28 mouse cellular contexts compared by ENCODE assay signal in genomic region chr16:18895249-18895648, GRCm38 (mm10). TPM values are rescaled to one million over a fixed set of nuclear protein-coding genes. Genes with fewer than 3 reads are reported as not detected.
A peak's percentile ranks its signal among the peaks of the same experiment; 100 is the strongest.
DNase-seq lines count a peak whose midpoint lies in the region; ATAC-seq and TF ChIP-seq lines count a peak whose summit lies in the region.
"Had no signal": no experiment of that assay in that cellular context is flagged by ENCODE, and none has a peak within 500 bp of the region (broad histone marks: within the 10 kb centered on the region; RNA-seq: fewer than 3 reads in every experiment).

No protein-coding gene starts in this region.

- 0 out of 2 replicates have a peak, but pooled peaks have one; percentile 14 for ATAC-seq in megakaryocyte progenitor cell, adult 5-6 weeks (replicated peaks; ENCODE audit: poor library complexity)
- ATAC-seq: activated CD4-positive, CD25-positive, alpha-beta regulatory T cell, adult 4 months; CD4-positive, CD25-positive, alpha-beta regulatory T cell, adult 4 months; forebrain, embryonic 13.5 days; forebrain, embryonic 15.5 days; forebrain, postnatal 0 days had no signal

- no peak overlapping the region for H3K4me2 ChIP-seq in CH12.LX (ENCODE audit: insufficient read depth, low read depth, poor library complexity, severe bottlenecking)
- H3K4me2 ChIP-seq: embryonic facial prominence, embryonic 12.5 days; forebrain, embryonic 13.5 days; forebrain, embryonic 15.5 days had no signal

- DNase-seq in A20 (ENCODE audit: low read depth, low spot score) (peak; percentile 55), CH12.LX (ENCODE audit: extremely low read depth) (peak; percentile 20), MEL-GATA-1-ER (ENCODE audit: extremely low read depth, low read depth) (peak; percentile 26)
- DNase-seq in urinary bladder, adult 2 months (ENCODE audit: low spot score), result no peak
- no peak for DNase-seq in urinary bladder, adult 18-20 months (ENCODE audit: low spot score in 2 of 2)
- no peak for DNase-seq in spleen, postnatal 36 days (ENCODE audit: low spot score in 2 of 2)
- no peak for DNase-seq in thymus, adult 2 months
- DNase-seq: adrenal gland, adult 8-10 months; adrenal gland, postnatal 14 days; adrenal gland, postnatal 36 days; B cell, adult 2 months; cerebellum, adult 11-12 months; cerebellum, adult 2 months; cerebellum, adult 9-10 months; cerebellum, postnatal 10 days; cerebellum, postnatal 25 days; forebrain, postnatal 0 days had no signal

- no peaks in the 10 kb centered on the region for H3K27me3 ChIP-seq in CH12.LX (replicated peaks)
- H3K27me3 ChIP-seq in thymus, adult 2 months (ENCODE audit: control insufficient read depth, insufficient read depth, low read length), result no peaks in the 10 kb centered on the region
- H3K27me3 ChIP-seq: embryonic facial prominence, embryonic 12.5 days; forebrain, embryonic 13.5 days; forebrain, embryonic 15.5 days had no signal

- no peak overlapping the region for H3K4me3 ChIP-seq in CH12.LX (replicated peaks in 1 of 3; ENCODE audit: low read depth in 2 of 3, low read length in 2 of 3, poor library complexity in 1 of 3)
- H3K4me3 ChIP-seq in thymus, adult 2 months (ENCODE audit: control insufficient read depth, insufficient read depth, low read length), result no peak overlapping the region
- H3K4me3 ChIP-seq: embryonic facial prominence, embryonic 10.5 days; embryonic facial prominence, embryonic 12.5 days; forebrain, embryonic 13.5 days; forebrain, embryonic 15.5 days had no signal

- in situ Hi-C loops in CH12.LX (cut with MboI; ENCODE audit: low pct_ligation_motif_present, low pct_unique_long_range_greater_than_20kb, low sequenced_read_pairs), result no loop called here

- H3K9ac ChIP-seq in CH12.LX (ENCODE audit: insufficient read depth, low read depth), result no peak overlapping the region
- H3K9ac ChIP-seq: embryonic facial prominence, embryonic 12.5 days; forebrain, embryonic 13.5 days; forebrain, embryonic 15.5 days; forebrain, postnatal 0 days had no signal

- H3K9me3 ChIP-seq in CH12.LX (replicated peaks; ENCODE audit: low read length), result no peaks in the 10 kb centered on the region
- H3K9me3 ChIP-seq: embryonic facial prominence, embryonic 10.5 days; embryonic facial prominence, embryonic 12.5 days; forebrain, embryonic 13.5 days; forebrain, embryonic 15.5 days had no signal

- H3K27ac ChIP-seq in CH12.LX (ENCODE audit: insufficient read depth, low read depth), result no peak overlapping the region
- H3K27ac ChIP-seq in thymus, adult 2 months (ENCODE audit: control insufficient read depth, insufficient read depth, low read length), result no peak overlapping the region
- H3K27ac ChIP-seq: embryonic facial prominence, embryonic 10.5 days; embryonic facial prominence, embryonic 12.5 days; forebrain, embryonic 13.5 days; forebrain, embryonic 15.5 days had no signal

- dilution Hi-C loops in CH12.LX (cut with MboI; ENCODE audit: extremely low pct_ligation_motif_present, extremely low pct_unique_long_range_greater_than_20kb, low sequenced_read_pairs), result no loop called here

- peaks cover 0 to 41% of the 10 kb centered on the region in 2 experiments; a peak in 2 of 4 replicates for H3K4me1 ChIP-seq in CH12.LX (ENCODE audit: control insufficient read depth in 1 of 2, insufficient read depth in 2 of 2)
- H3K4me1 ChIP-seq in thymus, adult 2 months (replicated peaks; ENCODE audit: control insufficient read depth, insufficient read depth, low read length), result no peaks in the 10 kb centered on the region
- H3K4me1 ChIP-seq: embryonic facial prominence, embryonic 10.5 days; forebrain, embryonic 13.5 days; forebrain, embryonic 15.5 days had no signal

- TF ChIP-seq CTCF in CH12.LX (conservative IDR thresholded peaks at IDR 0.05 in 1 of 2, IDR thresholded peaks at IDR 0.05 in 1 of 2; ENCODE audit: low read depth in 2 of 2, low read length in 2 of 2), result no peak
- TF ChIP-seq CTCF in thymus, adult 2 months (IDR thresholded peaks at IDR 0.05; ENCODE audit: borderline replicate concordance, control insufficient read depth, extremely low read depth, insufficient read depth, low read length, poor library complexity), result no peak

- peaks cover 39% of the 10 kb centered on the region for H3K79me2 ChIP-seq in CH12.LX (replicated peaks; ENCODE audit: control insufficient read depth, extremely low read depth, insufficient read depth, poor library complexity, severe bottlenecking)

- peaks cover 36 to 92% of the 10 kb centered on the region in 2 experiments for H3K36me3 ChIP-seq in CH12.LX (replicated peaks in 1 of 2; ENCODE audit: control insufficient read depth in 1 of 2, insufficient read depth in 1 of 2, low read length in 1 of 2)
- peaks cover 38% of the 10 kb centered on the region for H3K36me3 ChIP-seq in thymus, adult 2 months (ENCODE audit: control insufficient read depth, insufficient read depth, low read length)

- WGBS in thymus, adult 2 months, result 84% methylated on average over 3 of the region's 3 CpGs

- TF ChIP-seq POLR2A in CH12.LX (IDR thresholded peaks at IDR 0.05; ENCODE audit: low read depth, low read length), result no peak
- TF ChIP-seq POLR2A in thymus, adult 2 months (IDR thresholded peaks at IDR 0.05; ENCODE audit: control insufficient read depth, extremely low read depth, insufficient read depth, low read length, poor library complexity), result no peak

- TF ChIP-seq RAD21 in CH12.LX (IDR thresholded peaks at IDR 0.05; ENCODE audit: low read depth, low read length), result no peak

- no peak for TF ChIP-seq EP300 in CH12.LX (IDR thresholded peaks at IDR 0.05; ENCODE audit: low read length)

TF ChIP-seq in CH12.LX, 34 proteins besides CTCF, POLR2A, EP300 and RAD21:
- TF ChIP-seq E2F4 (IDR thresholded peaks at IDR 0.05; ENCODE audit: insufficient replicate concordance, low read depth, low read length) (no peak), MAZ (IDR thresholded peaks at IDR 0.05; ENCODE audit: low read depth, low read length) (no peak), JUND (conservative IDR thresholded peaks at IDR 0.05; ENCODE audit: low read depth, low read length) (no peak), NELFE (IDR thresholded peaks at IDR 0.05; ENCODE audit: low read depth, low read length) (no peak)

RNA-seq across cellular contexts. Expression of gene Hira, which starts 18.4 kb away (rescaled TPM):
- total RNA-seq in CH12.LX (2012; rRNA removed), result 45.8 and 56.1 TPM in 2 replicates
- total RNA-seq in CH12.LX (2014; rRNA removed), result 108 and 125 TPM in 2 replicates
- 139 and 187 TPM in 2 replicates for polyA plus RNA-seq in CH12.LX (2012; ENCODE audit: insufficient read length, low read depth)
- total RNA-seq in megakaryocyte progenitor cell, adult 5-6 weeks (2015), result 44.2 and 47.4 TPM in 2 replicates
- total RNA-seq in megakaryocyte progenitor cell, adult 5-6 weeks (2017), result 55.6 and 70.6 TPM in 2 replicates
- polyA plus RNA-seq in urinary bladder, adult 2 months (2012; rRNA removed), result 34.4 and 36.8 TPM in 2 replicates
- polyA plus RNA-seq in thymus, adult 2 months (2012; rRNA removed), result 124 and 125 TPM in 2 replicates

RNA-seq across cellular contexts. Expression of gene Mrpl40, which starts 18.6 kb away (rescaled TPM):
- total RNA-seq in CH12.LX (2012; rRNA removed), result 115 and 159 TPM in 2 replicates
- total RNA-seq in CH12.LX (2014; rRNA removed), result 188 and 211 TPM in 2 replicates
- polyA plus RNA-seq in CH12.LX (2012; ENCODE audit: insufficient read length, low read depth), result 171 and 182 TPM in 2 replicates
- total RNA-seq in megakaryocyte progenitor cell, adult 5-6 weeks (2015), result 93.4 and 121 TPM in 2 replicates
- total RNA-seq in megakaryocyte progenitor cell, adult 5-6 weeks (2017), result 105 and 112 TPM in 2 replicates
- 22.5 and 24.9 TPM in 2 replicates for polyA plus RNA-seq in urinary bladder, adult 2 months (2012; rRNA removed)
- 14.2 and 15.6 TPM in 2 replicates for polyA plus RNA-seq in thymus, adult 2 months (2012; rRNA removed)

RNA-seq across cellular contexts. Expression of gene Gm28539, which starts 58.9 kb away (rescaled TPM):
- 2.9 and 3.9 TPM in 2 replicates for total RNA-seq in CH12.LX (2012; rRNA removed)
- total RNA-seq in CH12.LX (2014; rRNA removed), result 0.35 TPM in 1 of 2 replicates, not detected in the other
- 12.2 and 23.9 TPM in 2 replicates for polyA plus RNA-seq in CH12.LX (2012; ENCODE audit: insufficient read length, low read depth)
- total RNA-seq in megakaryocyte progenitor cell, adult 5-6 weeks (2015), result not detected in 2 replicates
- not detected in 2 replicates for total RNA-seq in megakaryocyte progenitor cell, adult 5-6 weeks (2017)
- not detected in 2 replicates for polyA plus RNA-seq in urinary bladder, adult 2 months (2012; rRNA removed)
- not detected in 2 replicates for polyA plus RNA-seq in thymus, adult 2 months (2012; rRNA removed)
- total RNA-seq: ES-E14; forebrain, postnatal 0 days had no signal
- polyA plus RNA-seq: activated CD4-positive, CD25-positive, alpha-beta regulatory T cell, adult 4 months; CD4-positive, CD25-positive, alpha-beta regulatory T cell, adult 4 months; cortical plate, adult 2 months; embryonic facial prominence, embryonic 10.5 days; embryonic facial prominence, embryonic 12.5 days; embryonic facial prominence, embryonic 14.5 days; forebrain, embryonic 11.5 days; forebrain, embryonic 13.5 days; forebrain, embryonic 15.5 days; forebrain, postnatal 0 days had no signal

RNA-seq across cellular contexts. Expression of gene 2510002D24Rik, which starts 58.9 kb away (rescaled TPM):
- total RNA-seq in CH12.LX (2012; rRNA removed), result 69.9 and 84.9 TPM in 2 replicates
- total RNA-seq in CH12.LX (2014; rRNA removed), result 66.2 and 70.2 TPM in 2 replicates
- polyA plus RNA-seq in CH12.LX (2012; ENCODE audit: insufficient read length, low read depth), result 63.9 and 78.0 TPM in 2 replicates
- 23.1 and 27.0 TPM in 2 replicates for total RNA-seq in megakaryocyte progenitor cell, adult 5-6 weeks (2015)
- total RNA-seq in megakaryocyte progenitor cell, adult 5-6 weeks (2017), result 23.2 and 36.1 TPM in 2 replicates
- 41.6 and 56.6 TPM in 2 replicates for polyA plus RNA-seq in urinary bladder, adult 2 months (2012; rRNA removed)
- polyA plus RNA-seq in thymus, adult 2 months (2012; rRNA removed), result 61.5 and 78.3 TPM in 2 replicates

Comparison
In these comparisons a context has a peak if more than half of its experiments do, and no peak if none do; other contexts are left out.
1. DNase-seq: peak in A20 (single experiment), CH12.LX (single experiment) and MEL-GATA-1-ER (single experiment); none in urinary bladder, adult 2 months (single experiment), urinary bladder, adult 18-20 months (0 of 2), spleen, postnatal 36 days (0 of 2) and thymus, adult 2 months (single experiment).
2. RNA of gene Gm28539, which starts 58.9 kb away (polyA plus RNA-seq): 12.2 to 23.9 TPM in CH12.LX; not detected in urinary bladder, adult 2 months and not detected in thymus, adult 2 months; every median in the first group is over 10 times any median in the second.